Mouse (Mus musculus): ENCODE results near the gene Nav1. TPM values are rescaled to one million over a fixed set of nuclear protein-coding genes. Genes with fewer than 3 reads are reported as not detected.

Nav1 gene
- polyA plus RNA-seq, 1 experiment from 2014 or later = 11.5 TPM

GRCm38 (mm10) chr1:135467462-135467861 lies 139.6 kb downstream of the Nav1 start:
- no peak overlapping the region for H3K4me3 ChIP-seq (ENCODE audit: low read length)
- no peaks in the 10 kb centered on the region for H3K27me3 ChIP-seq (ENCODE audit: control insufficient read depth, insufficient read depth, low read depth, low read length)
- no peak overlapping the region for H3K27ac ChIP-seq (ENCODE audit: low read length)
- H3K4me1 ChIP-seq (replicated peaks; ENCODE audit: control insufficient read depth, insufficient read depth, low read length) = peaks cover 8% of the 10 kb centered on the region
- H3K9me3 ChIP-seq (ENCODE audit: control insufficient read depth, low read length) = no peaks in the 10 kb centered on the region
- no peak for ATAC-seq (ENCODE audit: low read depth)
- H3K36me3 ChIP-seq (ENCODE audit: control insufficient read depth, insufficient read depth, low read length) = peaks cover 11% of the 10 kb centered on the region; the same call in 1 of the 2 replicates
- H3K9ac ChIP-seq (ENCODE audit: low read length) = no peak overlapping the region
- 90% methylated on average over 5 of the region's 5 CpGs for WGBS
- H3K4me2 ChIP-seq (ENCODE audit: low read depth, low read length) = no peak overlapping the region

- no peak overlapping the region for H3K9ac ChIP-seq (ENCODE audit: low read length)
- H3K27me3 ChIP-seq (ENCODE audit: control insufficient read depth, insufficient read depth, low read depth, low read length) = no peaks in the 10 kb centered on the region
- no peak overlapping the region for H3K27ac ChIP-seq (ENCODE audit: low read length)
- no peaks in the 10 kb centered on the region for H3K9me3 ChIP-seq (ENCODE audit: control insufficient read depth, low read length)
- H3K36me3 ChIP-seq (ENCODE audit: control insufficient read depth, insufficient read depth, low read length) = peaks cover 11% of the 10 kb centered on the region; the same call in 1 of the 2 replicates
- no peak overlapping the region for H3K4me3 ChIP-seq (ENCODE audit: low read length)
- WGBS = 62% methylated on average over 3 of the region's 3 CpGs
- ATAC-seq (ENCODE audit: low read depth) = no peak
- H3K4me1 ChIP-seq (replicated peaks; ENCODE audit: control insufficient read depth, insufficient read depth, low read length) = peaks cover 11% of the 10 kb centered on the region
- H3K4me2 ChIP-seq (ENCODE audit: low read depth, low read length) = no peak overlapping the region
Observed at GRCm38 (mm10) chr1:135466935-135467334, 140.2 kb downstream of the Nav1 start.

GRCm38 (mm10) chr1:135465734-135466133 lies 141.4 kb downstream of the Nav1 start:
- Histone ChIP-seq H3K4me3 (ENCODE audit: low read length) (no peak overlapping the region), H3K27ac (ENCODE audit: low read length) (no peak overlapping the region), H3K4me2 (ENCODE audit: low read depth, low read length) (no peak overlapping the region), H3K27me3 (ENCODE audit: control insufficient read depth, insufficient read depth, low read depth, low read length) (no peaks in the 10 kb centered on the region), H3K9ac (ENCODE audit: low read length) (no peak overlapping the region), H3K36me3 (ENCODE audit: control insufficient read depth, insufficient read depth, low read length) (peaks cover 6% of the 10 kb centered on the region; the same call in 1 of the 2 replicates), H3K9me3 (ENCODE audit: control insufficient read depth, low read length) (no peaks in the 10 kb centered on the region), H3K4me1 (replicated peaks; ENCODE audit: control insufficient read depth, insufficient read depth, low read length) (peaks cover 13% of the 10 kb centered on the region)
- no peak for ATAC-seq (ENCODE audit: low read depth)
- 88% methylated on average over 19 of the region's 19 CpGs for WGBS

- ATAC-seq (ENCODE audit: low read depth) = peak; percentile 37; the same call in 1 of the 2 replicates
- Histone ChIP-seq H3K9ac (ENCODE audit: low read length) (peak overlapping the region; percentile 16; the same call in 1 of the 2 replicates), H3K4me3 (ENCODE audit: low read length) (no peak overlapping the region), H3K36me3 (ENCODE audit: control insufficient read depth, insufficient read depth, low read length) (peaks cover 10% of the 10 kb centered on the region), H3K27ac (ENCODE audit: low read length) (peak overlapping the region; percentile 72), H3K9me3 (ENCODE audit: control insufficient read depth, low read length) (no peaks in the 10 kb centered on the region), H3K4me2 (ENCODE audit: low read depth, low read length) (no peak overlapping the region), H3K27me3 (ENCODE audit: control insufficient read depth, insufficient read depth, low read depth, low read length) (no peaks in the 10 kb centered on the region), H3K4me1 (replicated peaks; ENCODE audit: control insufficient read depth, insufficient read depth, low read length) (peaks cover 13% of the 10 kb centered on the region)
- WGBS = 43% methylated on average over 8 of the region's 8 CpGs
Observed at GRCm38 (mm10) chr1:135462736-135463135, 144.4 kb downstream of the Nav1 start.

- Histone ChIP-seq H3K4me1 (replicated peaks; ENCODE audit: control insufficient read depth, insufficient read depth, low read length) (peaks cover 13% of the 10 kb centered on the region), H3K9ac (ENCODE audit: low read length) (peak overlapping the region; percentile 16; the same call in 1 of the 2 replicates), H3K9me3 (ENCODE audit: control insufficient read depth, low read length) (no peaks in the 10 kb centered on the region), H3K27me3 (ENCODE audit: control insufficient read depth, insufficient read depth, low read depth, low read length) (no peaks in the 10 kb centered on the region), H3K4me2 (ENCODE audit: low read depth, low read length) (no peak overlapping the region), H3K27ac (ENCODE audit: low read length) (peak overlapping the region; percentile 72), H3K36me3 (ENCODE audit: control insufficient read depth, insufficient read depth, low read length) (peaks cover 5% of the 10 kb centered on the region), H3K4me3 (ENCODE audit: low read length) (no peak overlapping the region)
- WGBS = 42% methylated on average over 4 of the region's 4 CpGs
- ATAC-seq (ENCODE audit: low read depth) = peak; percentile 74
Observed at GRCm38 (mm10) chr1:135462304-135462703, 144.8 kb downstream of the Nav1 start.

- Histone ChIP-seq H3K27me3 (ENCODE audit: control insufficient read depth, insufficient read depth, low read depth, low read length) (no peaks in the 10 kb centered on the region), H3K4me3 (ENCODE audit: low read length) (no peak overlapping the region), H3K4me2 (ENCODE audit: low read depth, low read length) (no peak overlapping the region), H3K9ac (ENCODE audit: low read length) (no peak overlapping the region), H3K36me3 (ENCODE audit: control insufficient read depth, insufficient read depth, low read length) (peaks cover 5% of the 10 kb centered on the region), H3K9me3 (ENCODE audit: control insufficient read depth, low read length) (no peaks in the 10 kb centered on the region), H3K27ac (ENCODE audit: low read length) (no peak overlapping the region), H3K4me1 (replicated peaks; ENCODE audit: control insufficient read depth, insufficient read depth, low read length) (peaks cover 13% of the 10 kb centered on the region)
- ATAC-seq (ENCODE audit: low read depth) = peak; percentile 46
- WGBS = 73% methylated on average over 3 of the region's 3 CpGs
Observed at GRCm38 (mm10) chr1:135461097-135461730, 145.9 kb downstream of the Nav1 start.

GRCm38 (mm10) chr1:135460521-135460920 lies 146.6 kb downstream of the Nav1 start:
- ATAC-seq (ENCODE audit: low read depth) = no peak
- no peaks in the 10 kb centered on the region for H3K27me3 ChIP-seq (ENCODE audit: control insufficient read depth, insufficient read depth, low read depth, low read length)
- H3K4me2 ChIP-seq (ENCODE audit: low read depth, low read length) = no peak overlapping the region
- H3K27ac ChIP-seq (ENCODE audit: low read length) = no peak overlapping the region
- peaks cover 5% of the 10 kb centered on the region for H3K36me3 ChIP-seq (ENCODE audit: control insufficient read depth, insufficient read depth, low read length)
- WGBS = 89% methylated on average over 16 of the region's 16 CpGs
- H3K9ac ChIP-seq (ENCODE audit: low read length) = no peak overlapping the region
- H3K4me1 ChIP-seq (replicated peaks; ENCODE audit: control insufficient read depth, insufficient read depth, low read length) = peaks cover 13% of the 10 kb centered on the region
- H3K9me3 ChIP-seq (ENCODE audit: control insufficient read depth, low read length) = no peaks in the 10 kb centered on the region
- no peak overlapping the region for H3K4me3 ChIP-seq (ENCODE audit: low read length)

- WGBS = 81% methylated on average over 5 of the region's 5 CpGs
- peaks cover 20% of the 10 kb centered on the region for H3K36me3 ChIP-seq (ENCODE audit: control insufficient read depth, insufficient read depth, low read length)
Observed at GRCm38 (mm10) chr1:135457860-135458259, 149.2 kb downstream of the Nav1 start.

GRCm38 (mm10) chr1:135452259-135452658 lies 154.8 kb downstream of the Nav1 start:
- Histone ChIP-seq H3K4me3 (ENCODE audit: low read length) (no peak overlapping the region), H3K4me2 (ENCODE audit: low read depth, low read length) (no peak overlapping the region), H3K9ac (ENCODE audit: low read length) (no peak overlapping the region), H3K9me3 (ENCODE audit: control insufficient read depth, low read length) (no peaks in the 10 kb centered on the region), H3K4me1 (replicated peaks; ENCODE audit: control insufficient read depth, insufficient read depth, low read length) (no peaks in the 10 kb centered on the region), H3K27ac (ENCODE audit: low read length) (no peak overlapping the region), H3K27me3 (ENCODE audit: control insufficient read depth, insufficient read depth, low read depth, low read length) (no peaks in the 10 kb centered on the region), H3K36me3 (ENCODE audit: control insufficient read depth, insufficient read depth, low read length) (peaks cover 26% of the 10 kb centered on the region)
- 68% methylated on average over 10 of the region's 10 CpGs for WGBS
- ATAC-seq (ENCODE audit: low read depth) = no peak

More at GRCm38 (mm10) chr1:135457860-135458259, 149.2 kb downstream of the Nav1 start:
- Histone ChIP-seq H3K9me3 (ENCODE audit: control insufficient read depth, low read length) (no peaks in the 10 kb centered on the region), H3K9ac (ENCODE audit: low read length) (no peak overlapping the region), H3K4me3 (ENCODE audit: low read length) (no peak overlapping the region), H3K4me2 (ENCODE audit: low read depth, low read length) (no peak overlapping the region), H3K27ac (ENCODE audit: low read length) (no peak overlapping the region), H3K4me1 (replicated peaks; ENCODE audit: control insufficient read depth, insufficient read depth, low read length) (peaks cover 9% of the 10 kb centered on the region), H3K27me3 (ENCODE audit: control insufficient read depth, insufficient read depth, low read depth, low read length) (no peaks in the 10 kb centered on the region)
- ATAC-seq (ENCODE audit: low read depth) = no peak

All from lung, embryonic 16.5 days (tissue).